Mouse (Mus musculus): ENCODE measurements at regions not wholly inside any gene's neighbourhood (a gene's known extent, or its start where the extent isn't known, plus 50 kb on each side); places are given as distances from the start of the nearest gene placed in this dataset.
"Not testable (repeated sequence)": the region's sequence is repeated elsewhere in the genome, so short reads cannot be mapped to it uniquely, and the experiment has no call there.

GRCm38 (mm10) chr5:42884251-42884650 lies 348.7 kb upstream of the Cpeb2 start:
- Histone ChIP-seq H3K9ac (no peak overlapping the region), H3K4me1 (no peaks in the 10 kb centered on the region), H3K4me3 (no peak overlapping the region), H3K9me3 (no peaks in the 10 kb centered on the region), H3K4me2 (replicated peaks) (no peak overlapping the region), H3K27ac (no peak overlapping the region), H3K36me3 (no peaks in the 10 kb centered on the region), H3K27me3 (replicated peaks) (no peaks in the 10 kb centered on the region)
- no peak for ATAC-seq (ENCODE audit: low FRiP score, low read depth)
- WGBS = 91% methylated on average over 1 of the region's 1 CpGs

DNA sequence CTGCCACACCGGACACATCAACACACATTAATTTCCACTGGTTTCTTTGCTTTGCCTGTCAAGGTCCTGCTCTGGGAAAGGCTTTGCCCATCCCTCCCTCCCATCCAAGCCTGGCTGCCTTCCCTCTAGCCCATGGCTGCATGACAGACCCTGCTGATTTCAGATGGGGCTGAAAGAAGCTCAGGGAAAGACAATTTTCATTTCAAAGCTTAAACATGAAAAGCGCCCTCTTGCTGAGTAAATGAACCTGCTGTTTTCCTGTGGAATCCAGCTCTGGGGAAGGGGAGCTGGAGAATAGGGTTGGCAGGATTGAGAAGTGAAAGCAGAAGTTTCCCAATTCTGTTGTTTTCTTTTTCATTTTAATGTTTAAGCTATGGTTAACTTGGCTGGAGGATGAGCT lies 341.1 kb upstream of the Cpeb2 start:
- Histone ChIP-seq H3K4me1 (no peaks in the 10 kb centered on the region), H3K27me3 (replicated peaks) (no peaks in the 10 kb centered on the region), H3K4me2 (replicated peaks) (no peak overlapping the region), H3K36me3 (no peaks in the 10 kb centered on the region), H3K9me3 (no peaks in the 10 kb centered on the region), H3K9ac (no peak overlapping the region), H3K4me3 (no peak overlapping the region), H3K27ac (no peak overlapping the region)
- 33% methylated on average over 2 of the region's 2 CpGs for WGBS
- ATAC-seq (ENCODE audit: low FRiP score, low read depth) = no peak

- Histone ChIP-seq H3K36me3 (no peaks in the 10 kb centered on the region), H3K4me3 (no peak overlapping the region), H3K27me3 (replicated peaks) (no peaks in the 10 kb centered on the region), H3K9me3 (no peaks in the 10 kb centered on the region), H3K9ac (no peak overlapping the region), H3K4me1 (no peaks in the 10 kb centered on the region), H3K27ac (no peak overlapping the region), H3K4me2 (replicated peaks) (no peak overlapping the region)
- 82% methylated on average over 3 of the region's 3 CpGs for WGBS
- ATAC-seq (ENCODE audit: low FRiP score, low read depth) = no peak
Observed at GRCm38 (mm10) chr5:42906136-42906535, 326.8 kb upstream of the Cpeb2 start.

- H3K36me3 ChIP-seq = no peaks in the 10 kb centered on the region
- no peak for ATAC-seq (ENCODE audit: low FRiP score, low read depth)
- H3K27ac ChIP-seq = no peak overlapping the region
- H3K9me3 ChIP-seq = no peaks in the 10 kb centered on the region
- no peak overlapping the region for H3K4me3 ChIP-seq
- no peak overlapping the region for H3K9ac ChIP-seq
- H3K27me3 ChIP-seq (replicated peaks) = no peaks in the 10 kb centered on the region
- H3K4me1 ChIP-seq = no peaks in the 10 kb centered on the region
- 91% methylated on average over 3 of the region's 3 CpGs for WGBS
- H3K4me2 ChIP-seq (replicated peaks) = no peak overlapping the region
Observed at GRCm38 (mm10) chr5:42919328-42919727, 313.6 kb upstream of the Cpeb2 start.

DNA sequence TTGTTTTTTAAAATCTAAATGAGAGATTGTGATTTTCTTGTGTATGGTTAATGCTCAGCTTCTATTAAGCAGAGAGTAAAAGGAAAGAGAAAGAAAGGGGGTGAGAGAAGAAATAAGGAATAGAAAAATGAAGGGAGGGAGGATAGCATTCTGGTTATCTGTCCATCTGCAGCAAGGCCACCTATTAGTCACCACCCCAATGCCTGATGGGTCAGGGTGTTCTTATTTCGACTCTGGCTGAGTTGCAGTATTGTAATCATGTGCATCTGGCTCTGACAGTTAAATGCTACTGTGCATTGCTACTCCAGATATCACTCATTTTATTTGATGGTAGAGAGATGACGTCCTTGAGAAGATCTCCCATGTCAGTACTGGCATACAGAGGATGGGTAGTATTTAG lies 300.9 kb upstream of the Cpeb2 start:
- ATAC-seq (ENCODE audit: low FRiP score, low read depth) = no peak
- no peak overlapping the region for H3K27ac ChIP-seq
- no peak overlapping the region for H3K4me3 ChIP-seq
- no peak overlapping the region for H3K9ac ChIP-seq
- no peaks in the 10 kb centered on the region for H3K36me3 ChIP-seq
- no peaks in the 10 kb centered on the region for H3K4me1 ChIP-seq
- no peaks in the 10 kb centered on the region for H3K9me3 ChIP-seq
- WGBS = 72% methylated on average over 2 of the region's 2 CpGs
- H3K4me2 ChIP-seq (replicated peaks) = no peak overlapping the region
- no peaks in the 10 kb centered on the region for H3K27me3 ChIP-seq (replicated peaks)

DNA sequence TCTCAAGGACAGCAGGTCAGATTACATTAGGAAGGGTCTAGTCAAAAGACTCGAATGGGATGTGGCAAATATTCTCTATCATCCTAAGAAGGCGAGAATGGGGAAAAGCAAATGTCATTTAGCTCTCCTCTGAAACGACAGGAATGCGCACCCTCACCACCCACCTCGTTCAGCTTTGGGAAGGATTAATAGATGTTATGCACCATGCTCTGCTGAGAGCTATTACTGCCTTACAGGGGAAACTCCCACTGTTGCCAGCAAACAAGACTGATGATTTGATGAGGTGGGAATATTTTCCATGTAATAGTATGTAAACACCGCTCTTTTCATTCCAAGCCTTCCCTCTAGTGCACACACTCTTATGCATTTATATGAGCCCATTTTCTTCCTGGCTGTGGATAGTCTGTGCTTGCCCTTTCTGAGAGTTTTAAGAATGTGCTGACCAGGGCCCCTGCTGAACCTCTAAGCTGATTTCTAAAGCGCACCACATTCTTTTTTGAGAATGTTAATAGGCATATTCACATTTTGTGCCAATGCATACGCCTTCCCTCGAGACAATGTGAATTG lies 273.6 kb upstream of the Cpeb2 start:
- Histone ChIP-seq H3K9me3 (no peaks in the 10 kb centered on the region), H3K27ac (no peak overlapping the region), H3K4me2 (replicated peaks) (no peak overlapping the region), H3K27me3 (replicated peaks) (no peaks in the 10 kb centered on the region), H3K36me3 (no peaks in the 10 kb centered on the region), H3K4me1 (no peaks in the 10 kb centered on the region), H3K9ac (no peak overlapping the region), H3K4me3 (no peak overlapping the region)
- 76% methylated on average over 9 of the region's 9 CpGs for WGBS
- no peak for ATAC-seq (ENCODE audit: low FRiP score, low read depth)

GRCm38 (mm10) chr5:42966952-42967351 lies 266.0 kb upstream of the Cpeb2 start:
- H3K4me2 ChIP-seq (replicated peaks); H3K9me3 ChIP-seq; H3K36me3 ChIP-seq; H3K27me3 ChIP-seq (replicated peaks); H3K4me3 ChIP-seq; H3K27ac ChIP-seq; H3K4me1 ChIP-seq; ATAC-seq (ENCODE audit: low FRiP score, low read depth); H3K9ac ChIP-seq: not testable (repeated sequence)
- WGBS = 94% methylated on average over 2 of the region's 2 CpGs

- H3K4me2 ChIP-seq (replicated peaks) = no peak overlapping the region
- no peak overlapping the region for H3K4me3 ChIP-seq
- H3K27ac ChIP-seq = no peak overlapping the region
Observed at GRCm38 (mm10) chr5:42969209-42969608, 263.8 kb upstream of the Cpeb2 start.

DNA sequence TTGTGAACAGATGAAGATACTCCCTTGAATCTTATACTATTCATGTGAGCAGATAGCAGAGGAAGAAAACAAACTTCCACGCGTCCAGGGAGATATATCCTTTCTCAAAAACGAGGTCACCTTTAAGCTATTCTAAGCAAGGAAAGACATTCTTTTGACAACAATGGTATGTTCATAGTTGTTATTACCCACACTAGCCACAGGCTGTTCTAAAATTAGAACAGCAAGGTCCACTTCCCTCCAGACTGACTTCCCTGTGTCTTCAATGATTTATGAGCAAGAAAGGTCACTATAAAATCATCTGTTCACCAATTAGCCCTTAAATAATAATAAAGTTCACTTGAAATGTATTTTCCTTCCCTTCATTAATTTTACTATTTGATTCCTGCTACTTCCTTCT lies 263.3 kb upstream of the Cpeb2 start:
- Histone ChIP-seq H3K27me3 (replicated peaks) (no peaks in the 10 kb centered on the region), H3K27ac (no peak overlapping the region), H3K9ac (no peak overlapping the region), H3K4me3 (no peak overlapping the region), H3K4me2 (replicated peaks) (no peak overlapping the region), H3K4me1 (no peaks in the 10 kb centered on the region), H3K9me3 (no peaks in the 10 kb centered on the region), H3K36me3 (no peaks in the 10 kb centered on the region)
- no peak for ATAC-seq (ENCODE audit: low FRiP score, low read depth)
- 79% methylated on average over 3 of the region's 3 CpGs for WGBS

More at GRCm38 (mm10) chr5:42969209-42969608, 263.8 kb upstream of the Cpeb2 start:
- no peak for ATAC-seq (ENCODE audit: low FRiP score, low read depth)
- Histone ChIP-seq H3K9ac (no peak overlapping the region), H3K36me3 (no peaks in the 10 kb centered on the region), H3K4me1 (no peaks in the 10 kb centered on the region), H3K27me3 (replicated peaks) (no peaks in the 10 kb centered on the region), H3K9me3 (no peaks in the 10 kb centered on the region)

GRCm38 (mm10) chr5:42977108-42977507 lies 255.9 kb upstream of the Cpeb2 start:
- Histone ChIP-seq H3K9ac (no peak overlapping the region), H3K4me2 (replicated peaks) (no peak overlapping the region), H3K36me3 (no peaks in the 10 kb centered on the region), H3K4me1 (no peaks in the 10 kb centered on the region), H3K27me3 (replicated peaks) (no peaks in the 10 kb centered on the region), H3K9me3 (no peaks in the 10 kb centered on the region), H3K27ac (no peak overlapping the region), H3K4me3 (no peak overlapping the region)
- no peak for ATAC-seq (ENCODE audit: low FRiP score, low read depth)
- WGBS = 88% methylated on average over 4 of the region's 4 CpGs

- no peak overlapping the region for H3K27ac ChIP-seq
- no peaks in the 10 kb centered on the region for H3K36me3 ChIP-seq
- no peaks in the 10 kb centered on the region for H3K27me3 ChIP-seq (replicated peaks)
- no peak overlapping the region for H3K4me2 ChIP-seq (replicated peaks)
- ATAC-seq (ENCODE audit: low FRiP score, low read depth) = no peak
- H3K4me1 ChIP-seq = no peaks in the 10 kb centered on the region
- 64% methylated on average over 2 of the region's 2 CpGs for WGBS
- no peak overlapping the region for H3K4me3 ChIP-seq
- H3K9ac ChIP-seq = no peak overlapping the region
- H3K9me3 ChIP-seq = no peaks in the 10 kb centered on the region
Observed at GRCm38 (mm10) chr5:42980946-42981650, 251.9 kb upstream of the Cpeb2 start.

GRCm38 (mm10) chr5:42986203-42986602 lies 246.8 kb upstream of the Cpeb2 start:
- H3K9me3 ChIP-seq = no peaks in the 10 kb centered on the region
- H3K27ac ChIP-seq = no peak overlapping the region
- 83% methylated on average over 4 of the region's 4 CpGs for WGBS
- H3K4me3 ChIP-seq = no peak overlapping the region
- H3K4me2 ChIP-seq (replicated peaks) = no peak overlapping the region
- no peaks in the 10 kb centered on the region for H3K27me3 ChIP-seq (replicated peaks)
- H3K9ac ChIP-seq = no peak overlapping the region
- no peak for ATAC-seq (ENCODE audit: low FRiP score, low read depth)
- no peaks in the 10 kb centered on the region for H3K4me1 ChIP-seq
- no peaks in the 10 kb centered on the region for H3K36me3 ChIP-seq
